Mouse (Mus musculus) neural tube, embryonic 14.5 days (tissue): ENCODE data around the gene Pmvk. TPM values are rescaled to one million over a fixed set of nuclear protein-coding genes. Genes with fewer than 3 reads are reported as not detected.
A peak's percentile ranks its signal among the peaks of the same experiment; 100 is the strongest.

ENCODE experiments used
- ATAC-seq: fragments of 200-750 bp; cut with Nextera tagmentation; 2 replicates; pipeline ENCODE4 v1.8.0; 2017; ENCODE audit warnings: low read depth, mild to moderate bottlenecking, moderate TSS enrichment, moderate library complexity
- H3K27ac ChIP-seq: fragments of 300-500 bp; sonication (generic); 2 replicates; pipeline ENCODE4 v1.5.1; 2014; ENCODE audit warnings: low read depth, mild to moderate bottlenecking, control low read depth, low read length, moderate library complexity, mixed read lengths
- H3K27me3 ChIP-seq: fragments of 300-500 bp; sonication (generic); 2 replicates; pipeline ENCODE4 v1.6.1; 2014; ENCODE audit warnings: low read length; ENCODE audit not compliant: control insufficient read depth, insufficient read depth
- H3K36me3 ChIP-seq: fragments of 300-500 bp; sonication (generic); 2 replicates; pipeline ENCODE4 v1.6.1; 2014; ENCODE audit warnings: low read length, mixed read lengths; ENCODE audit not compliant: control insufficient read depth, insufficient read depth
- H3K4me1 ChIP-seq: fragments of 300-500 bp; sonication (generic); 2 replicates; pipeline ENCODE4 v1.6.1; 2014; ENCODE audit warnings: low read length; ENCODE audit not compliant: control insufficient read depth, insufficient read depth
- H3K4me2 ChIP-seq: fragments of 300-500 bp; sonication (generic); 2 replicates; pipeline ENCODE4 v1.6.1; 2014; ENCODE audit warnings: mild to moderate bottlenecking, low read depth, low read length, control low read depth
- H3K4me3 ChIP-seq: fragments of 300-500 bp; sonication (generic); 2 replicates; pipeline ENCODE4 v1.5.1; 2014; ENCODE audit warnings: low read depth, low read length, control low read depth, mixed read lengths
- H3K9ac ChIP-seq: fragments of 300-500 bp; sonication (generic); replicated peaks from 2 replicates; pipeline ENCODE4 v1.6.1; 2014; ENCODE audit warnings: low read depth, mild to moderate bottlenecking, control low read depth, low read length, mixed read lengths
- H3K9me3 ChIP-seq: fragments of 300-500 bp; sonication (generic); 2 replicates; pipeline ENCODE4 v1.6.1; 2016; ENCODE audit warnings: low read length; ENCODE audit not compliant: control insufficient read depth
- WGBS: fragments of 180-500 bp; shearing (Covaris S2); extraction: QIAGEN DNeasy Blood & Tissue Kit; methylation state at CpG from one replicate; pipeline ENCODE4 v1.1.7; 2014; 5-methylcytosine and 5-hydroxymethylcytosine counted together
- polyA plus RNA-seq: library from polyadenylated mRNA; unstranded; fragments of >200 nt; fragmentation: Nextera tagmentation; extraction: Ambion mirVana; gene quantifications from 2 replicates; pipeline ENCODE4 v1.2.1, GENCODE M21; 2014

The Pmvk gene
- polyA plus RNA-seq, 1 experiment from 2014 or later = 137 TPM

DNA sequence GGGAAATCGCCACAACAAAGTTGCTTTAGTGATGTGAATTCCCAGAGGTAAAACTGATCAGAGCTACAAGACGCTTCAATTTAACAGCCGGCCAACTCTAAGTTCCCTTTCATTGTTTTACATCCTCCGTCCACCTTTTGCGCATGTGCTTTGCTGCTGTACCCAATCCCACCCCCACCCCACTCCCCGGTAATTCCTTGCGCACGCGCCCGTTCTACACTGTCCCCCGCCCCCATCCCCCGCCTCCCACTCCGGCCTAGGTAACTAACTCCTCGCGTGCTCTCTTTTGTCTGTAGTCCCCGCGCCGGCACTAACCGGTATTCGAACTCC lies 36.5 kb upstream of the Pmvk start:
- peak overlapping the region; percentile 71 for H3K4me2 ChIP-seq
- H3K27ac ChIP-seq = peak overlapping the region; percentile 52; the same call in 1 of the 2 replicates
- peak; percentile 57 for ATAC-seq
- peaks cover 23% of the 10 kb centered on the region for H3K4me1 ChIP-seq
- WGBS = under 1% methylated on average over 20 of the region's 20 CpGs
- H3K4me3 ChIP-seq = peak overlapping the region; percentile 56
- H3K36me3 ChIP-seq = peaks cover 10% of the 10 kb centered on the region; the same call in 1 of the 2 replicates
- H3K27me3 ChIP-seq = no peaks in the 10 kb centered on the region
- H3K9me3 ChIP-seq = no peaks in the 10 kb centered on the region
- peak overlapping the region; percentile 28; the same call in 1 of the 2 replicates for H3K9ac ChIP-seq

DNA sequence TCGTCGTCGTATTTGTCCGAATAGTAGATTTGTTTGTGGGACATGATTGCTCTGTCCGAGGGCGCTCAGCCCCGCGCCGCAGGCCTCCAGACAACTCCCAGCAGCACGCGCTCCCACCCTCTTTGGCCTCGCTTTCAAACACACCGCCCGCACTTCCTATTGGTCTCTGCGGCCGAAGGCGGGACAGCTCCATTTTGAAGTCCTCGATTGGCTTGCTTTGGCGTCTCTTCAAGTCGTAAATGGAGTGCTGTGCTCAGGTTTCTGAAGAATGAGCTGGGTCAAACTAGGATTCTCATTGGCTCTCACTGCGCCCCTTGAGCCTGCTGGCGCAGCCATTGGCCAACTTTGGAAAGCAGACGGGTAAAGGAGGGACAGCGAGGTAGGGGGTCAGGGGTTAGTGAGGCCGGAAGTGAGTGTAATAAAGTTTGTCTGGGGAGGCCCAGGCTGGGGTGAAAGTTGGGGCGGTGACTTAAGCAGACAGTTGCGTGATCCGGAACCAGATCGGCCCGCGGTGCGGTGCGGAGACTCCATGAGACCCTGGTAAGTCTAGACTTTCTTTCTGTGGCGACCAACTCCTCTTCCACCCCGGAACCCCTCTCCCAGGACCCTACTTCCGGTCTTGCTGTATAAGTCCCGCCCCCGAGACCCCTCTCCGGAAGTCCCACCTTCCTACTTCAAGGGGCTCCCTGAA lies 36.0 kb upstream of the Pmvk start, which contains the start of the genes Cks1b and Shc1:
TSS of gene Cks1b (minus strand) at position 214 of the 691 bp plus-strand sequence.
TSS of gene Shc1 (plus strand) at position 274 of the 691 bp plus-strand sequence.
- H3K4me3 ChIP-seq = peak within 1 kb of the TSS; percentile 56
- WGBS = under 1% methylated on average over 38 of the region's 39 CpGs

DNA sequence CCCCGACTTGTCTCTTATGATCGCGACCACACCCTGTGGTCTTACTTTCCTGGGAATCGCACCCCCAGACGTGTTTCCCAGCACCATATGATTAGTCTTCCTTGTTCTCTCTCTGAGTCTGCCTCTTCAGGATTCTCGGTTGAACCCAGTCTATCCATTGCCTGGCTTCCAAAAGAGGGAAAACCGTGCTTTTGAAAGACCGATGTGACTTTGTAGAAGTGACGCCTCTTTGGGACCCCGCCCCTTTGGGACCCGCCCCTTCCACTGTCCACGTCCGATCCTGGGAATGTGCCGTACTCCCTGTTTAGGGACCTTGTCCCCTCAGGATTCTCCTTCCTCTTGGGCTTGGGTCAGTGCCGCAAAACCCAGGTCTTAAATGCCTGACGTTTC lies 35.5 kb upstream of the Pmvk start:
- Histone ChIP-seq H3K4me2 (peak overlapping the region; percentile 71), H3K9me3 (no peaks in the 10 kb centered on the region), H3K9ac (peak overlapping the region; percentile 41), H3K27me3 (no peaks in the 10 kb centered on the region), H3K4me3 (peak overlapping the region; percentile 56), H3K4me1 (peaks cover 23% of the 10 kb centered on the region), H3K27ac (peak overlapping the region; percentile 70), H3K36me3 (peaks cover 10% of the 10 kb centered on the region; the same call in 1 of the 2 replicates)
- no peak for ATAC-seq
- WGBS = 0% methylated on average over 16 of the region's 16 CpGs

More for the DNA sequence above, 36.0 kb upstream of the Pmvk start, which contains the start of the genes Cks1b and Shc1:
- H3K9me3 ChIP-seq = no peaks in the 10 kb centered on the region
- peak; percentile 95 for ATAC-seq
- H3K27ac ChIP-seq = peak within 1 kb of the TSS; percentile 70
- H3K4me2 ChIP-seq = peak within 1 kb of the TSS; percentile 71
- H3K9ac ChIP-seq = peak within 1 kb of the TSS; percentile 41
- no peaks in the 10 kb centered on the region for H3K27me3 ChIP-seq
- peaks cover 23% of the 10 kb centered on the region for H3K4me1 ChIP-seq
- peaks cover 10% of the 10 kb centered on the region; the same call in 1 of the 2 replicates for H3K36me3 ChIP-seq

DNA sequence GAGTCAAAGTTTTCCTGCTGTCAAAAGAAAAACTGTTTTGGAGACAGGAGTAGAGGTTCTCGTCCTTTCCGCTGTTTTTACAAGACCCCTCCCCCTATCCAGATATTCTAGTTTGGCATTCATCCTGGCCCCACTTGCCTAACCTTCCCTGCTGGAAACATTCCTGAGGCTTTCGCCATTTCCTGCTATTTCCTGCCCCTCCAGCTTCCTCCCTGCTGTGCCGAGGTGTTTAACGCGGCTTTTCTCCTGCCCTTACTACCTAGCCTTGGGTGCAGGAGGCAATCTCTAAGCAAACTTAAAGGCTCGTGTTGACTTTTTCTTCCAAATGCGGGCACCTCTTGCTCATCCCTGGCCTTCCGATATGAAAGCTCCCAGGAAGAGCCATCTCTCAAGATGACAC lies 34.8 kb upstream of the Pmvk start:
- WGBS = 1% methylated on average over 9 of the region's 9 CpGs
- peaks cover 23% of the 10 kb centered on the region for H3K4me1 ChIP-seq
- no peaks in the 10 kb centered on the region for H3K9me3 ChIP-seq
- no peak for ATAC-seq
- no peaks in the 10 kb centered on the region for H3K27me3 ChIP-seq
- peaks cover 10% of the 10 kb centered on the region; the same call in 1 of the 2 replicates for H3K36me3 ChIP-seq
- H3K4me2 ChIP-seq = peak overlapping the region; percentile 71
- peak overlapping the region; percentile 56 for H3K4me3 ChIP-seq
- peak overlapping the region; percentile 70 for H3K27ac ChIP-seq
- H3K9ac ChIP-seq = peak overlapping the region; percentile 41; the same call in 1 of the 2 replicates

DNA sequence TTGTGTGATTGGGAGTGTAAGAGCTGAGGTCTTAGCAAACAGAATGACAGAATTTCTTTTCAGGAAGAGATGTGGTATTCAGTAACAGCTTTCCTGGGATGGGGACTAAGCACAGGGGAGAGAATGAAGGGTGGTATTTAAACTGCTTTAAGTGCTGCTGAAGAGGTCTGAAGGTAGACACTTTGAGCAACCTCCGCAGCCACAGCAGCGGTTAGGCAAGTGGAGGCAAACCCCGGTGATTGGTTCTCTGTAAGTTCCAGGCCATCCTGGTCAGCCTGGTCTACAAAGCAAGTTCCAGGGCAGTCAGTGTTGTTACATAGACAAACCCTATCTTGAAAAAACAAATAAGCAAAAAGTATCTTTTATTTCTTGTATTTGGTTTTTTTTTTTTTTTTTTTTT lies 34.4 kb upstream of the Pmvk start:
- H3K4me3 ChIP-seq = peak overlapping the region; percentile 56; the same call in 1 of the 2 replicates
- peak overlapping the region; percentile 46; the same call in 1 of the 2 replicates for H3K27ac ChIP-seq
- H3K27me3 ChIP-seq = no peaks in the 10 kb centered on the region
- peaks cover 5% of the 10 kb centered on the region; the same call in 1 of the 2 replicates for H3K36me3 ChIP-seq
- peaks cover 23% of the 10 kb centered on the region for H3K4me1 ChIP-seq
- peak overlapping the region; percentile 41; the same call in 1 of the 2 replicates for H3K9ac ChIP-seq
- ATAC-seq = no peak
- no peaks in the 10 kb centered on the region for H3K9me3 ChIP-seq
- peak overlapping the region; percentile 71 for H3K4me2 ChIP-seq
- WGBS = 18% methylated on average over 3 of the region's 3 CpGs

DNA sequence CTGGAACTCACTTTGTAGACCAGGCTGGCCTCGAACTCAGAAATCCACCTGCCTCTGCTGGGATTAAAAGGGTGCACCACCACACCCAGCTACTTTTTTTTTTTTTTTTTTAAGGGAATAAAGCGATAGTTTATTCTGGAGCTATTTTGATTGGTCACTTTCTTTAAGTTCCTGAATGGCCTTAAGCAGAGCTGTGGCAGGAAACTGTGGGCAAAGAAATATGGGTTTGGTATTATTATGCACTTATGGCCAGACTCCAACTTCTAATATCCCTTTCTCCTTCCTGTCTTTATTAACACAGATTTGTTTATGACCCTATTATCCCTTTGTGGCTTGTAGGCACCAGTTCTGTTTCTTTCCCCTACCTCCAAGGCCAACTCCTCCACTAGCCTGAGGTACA lies 33.9 kb upstream of the Pmvk start:
- Histone ChIP-seq H3K9ac (no peak overlapping the region), H3K4me3 (no peak overlapping the region), H3K27me3 (no peaks in the 10 kb centered on the region), H3K36me3 (0 out of 2 replicates have a peak, but pooled peaks cover 3% of the 10 kb centered on the region), H3K27ac (peak overlapping the region; percentile 52; the same call in 1 of the 2 replicates), H3K4me1 (peaks cover 23% of the 10 kb centered on the region), H3K4me2 (peak overlapping the region; percentile 54), H3K9me3 (no peaks in the 10 kb centered on the region)
- no peak for ATAC-seq
- 39% methylated on average over 2 of the region's 2 CpGs for WGBS

DNA sequence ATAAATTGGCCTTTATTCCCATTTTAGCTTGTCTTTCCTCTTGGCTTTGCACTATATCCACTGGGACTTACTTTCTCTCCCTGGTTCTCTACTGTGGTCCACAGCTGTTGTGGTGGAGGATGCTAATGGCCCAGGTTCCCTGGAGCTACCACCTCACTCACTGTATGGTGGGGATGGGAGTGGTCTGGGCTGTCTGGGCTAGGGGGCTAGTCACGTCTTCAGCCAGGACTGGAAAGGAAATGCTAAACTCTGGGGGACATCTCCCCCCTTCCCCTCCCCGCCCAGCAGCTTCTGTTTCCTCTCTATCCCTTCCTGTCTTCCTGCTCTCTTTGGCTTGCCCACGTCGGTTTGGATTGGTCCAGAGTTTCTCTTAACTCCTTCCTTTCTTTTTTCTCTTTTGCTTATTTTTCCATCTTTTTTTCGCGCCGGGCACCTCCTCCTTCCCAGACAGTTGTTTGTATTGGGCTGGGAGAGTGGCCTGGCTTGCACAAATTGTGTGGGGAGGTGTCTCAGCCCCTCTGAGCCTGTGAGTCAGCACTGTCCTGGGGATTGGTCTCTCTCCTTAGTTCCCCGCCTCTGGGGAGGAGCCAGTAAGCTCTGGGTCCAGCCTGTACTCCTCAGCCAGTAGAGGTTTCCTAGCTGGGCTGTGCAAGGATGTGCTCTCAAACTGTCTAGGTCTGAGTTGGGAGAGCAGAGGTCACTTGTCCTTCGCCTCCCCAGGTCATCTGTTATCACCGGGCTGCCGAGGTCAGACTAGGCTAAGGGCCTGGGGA lies 33.2 kb upstream of the Pmvk start:
- no peaks in the 10 kb centered on the region for H3K9me3 ChIP-seq
- peak overlapping the region; percentile 28 for H3K4me3 ChIP-seq
- peak; percentile 45; the same call in 1 of the 2 replicates for ATAC-seq
- H3K4me1 ChIP-seq = peaks cover 23% of the 10 kb centered on the region
- no peaks in the 10 kb centered on the region for H3K36me3 ChIP-seq
- H3K4me2 ChIP-seq = peak overlapping the region; percentile 54
- peak overlapping the region; percentile 52; the same call in 1 of the 2 replicates for H3K27ac ChIP-seq
- no peaks in the 10 kb centered on the region for H3K27me3 ChIP-seq
- H3K9ac ChIP-seq = peak overlapping the region; percentile 59
- 2% methylated on average over 11 of the region's 11 CpGs for whole genome bisulfite sequencing

DNA sequence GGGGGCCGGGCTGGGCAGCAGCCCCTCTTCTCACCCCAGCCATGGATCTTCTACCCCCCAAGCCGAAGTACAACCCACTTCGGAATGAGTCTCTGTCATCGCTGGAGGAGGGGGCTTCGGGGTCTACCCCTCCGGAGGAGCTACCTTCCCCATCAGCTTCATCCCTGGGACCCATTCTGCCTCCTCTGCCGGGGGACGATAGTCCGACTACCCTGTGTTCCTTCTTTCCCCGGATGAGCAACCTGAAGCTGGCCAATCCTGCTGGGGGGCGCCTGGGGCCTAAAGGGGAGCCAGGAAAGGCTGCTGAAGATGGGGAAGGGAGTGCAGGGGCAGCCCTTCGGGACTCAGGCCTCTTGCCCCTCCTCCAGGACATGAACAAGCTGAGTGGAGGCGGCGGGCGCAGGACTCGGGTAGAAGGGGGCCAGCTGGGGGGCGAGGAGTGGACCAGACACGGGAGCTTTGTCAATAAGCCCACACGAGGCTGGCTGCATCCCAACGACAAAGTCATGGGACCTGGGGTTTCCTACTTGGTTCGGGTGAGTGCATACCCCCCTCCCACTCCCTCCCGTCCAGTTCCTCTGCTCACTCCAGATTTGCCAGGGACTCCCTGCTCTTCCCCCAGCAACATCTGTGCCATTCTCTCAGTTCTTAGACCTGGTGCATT lies 32.4 kb upstream of the Pmvk start:
- Histone ChIP-seq H3K9me3 (no peaks in the 10 kb centered on the region), H3K27ac (peak overlapping the region; percentile 39), H3K4me2 (peak overlapping the region; percentile 54), H3K27me3 (no peaks in the 10 kb centered on the region), H3K9ac (peak overlapping the region; percentile 59), H3K4me1 (peaks cover 19% of the 10 kb centered on the region), H3K36me3 (no peaks in the 10 kb centered on the region), H3K4me3 (peak overlapping the region; percentile 28)
- no peak for ATAC-seq
- 9% methylated on average over 22 of the region's 22 CpGs for WGBS
